Mouse (Mus musculus) cerebellum, adult 11 months (tissue): ENCODE results near the gene B430306N03Rik.

ENCODE experiments used
- DNase-seq: peaks from one replicate; pipeline ENCODE4 v3.0.0; 2022

B430306N03Rik gene

GRCm38 (mm10) chr17:48363421-48363965 is 47.6 kb downstream of the B430306N03Rik start:
- DNase-seq, result no peak

DNA sequence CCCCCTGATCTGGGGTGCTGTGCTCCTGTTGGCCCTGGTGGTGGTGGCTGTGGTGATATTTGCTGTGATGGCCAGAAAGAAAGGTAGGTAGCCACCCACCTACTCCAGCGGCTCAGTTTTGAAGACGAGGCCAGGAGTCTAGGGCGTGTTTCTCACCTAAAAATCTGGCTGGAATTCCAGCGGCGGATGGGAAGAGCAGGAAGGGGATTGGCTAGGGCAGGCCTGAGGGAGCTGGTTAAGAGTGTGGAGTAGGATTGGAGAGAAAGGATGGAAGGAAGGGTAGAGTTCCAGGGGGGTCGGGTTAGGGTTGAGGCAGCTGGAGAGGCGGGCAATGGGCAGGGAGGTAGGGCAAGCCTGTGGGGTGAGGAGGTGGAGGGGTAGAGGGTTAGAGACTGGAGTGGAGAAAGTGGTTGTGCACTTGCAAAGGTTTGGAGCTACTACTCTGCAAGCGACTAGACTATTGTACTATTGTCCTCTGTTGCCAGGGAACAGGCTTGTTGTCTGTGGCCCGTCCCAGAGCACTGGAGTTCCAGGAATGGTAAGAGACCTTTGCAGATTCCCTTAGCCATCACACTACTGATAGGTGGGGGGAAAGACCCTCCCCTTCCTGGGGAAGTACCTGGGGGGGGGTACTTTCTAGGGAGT is 49.7 kb downstream of the B430306N03Rik start:
- no peak for DNase-seq

GRCm38 (mm10) chr17:48366806-48367205 is 50.9 kb downstream of the B430306N03Rik start:
- DNase-seq, result no peak

GRCm38 (mm10) chr17:48371621-48372020 is 55.7 kb downstream of the B430306N03Rik start:
- no peak for DNase-seq

GRCm38 (mm10) chr17:48372987-48373386 is 57.0 kb downstream of the B430306N03Rik start:
- DNase-seq, result no peak

DNA sequence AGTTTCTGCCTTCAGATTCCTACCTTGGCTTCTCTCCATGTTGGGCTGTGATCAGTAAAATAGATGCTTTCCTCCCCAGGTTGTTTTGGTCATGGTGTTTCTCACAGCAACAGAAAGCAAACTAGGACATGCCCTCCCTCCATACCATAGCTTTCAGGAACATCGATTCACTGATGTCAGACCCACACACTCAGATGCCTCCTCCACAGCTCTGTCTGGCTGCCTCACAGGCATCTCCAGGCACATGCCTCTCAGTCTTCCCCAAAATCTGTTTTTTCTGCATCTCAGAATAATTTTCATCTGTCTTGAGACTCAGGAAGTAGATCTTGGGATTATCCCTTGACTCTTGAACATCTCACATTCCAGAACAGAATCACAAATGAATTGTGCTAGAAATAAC is 60.2 kb downstream of the B430306N03Rik start:
- no peak for DNase-seq
